Mouse (Mus musculus): Measurements from ENCODE around the gene Btrc. TPM values are rescaled to one million over a fixed set of nuclear protein-coding genes. Genes with fewer than 3 reads are reported as not detected.

Btrc gene
- total and polyA plus RNA-seq, 3 experiments, result 11.0 to 20.7 (median 14.0) TPM

GRCm38 (mm10) chr19:45458702-45459101 lies 95.2 kb downstream of the Btrc start:
- Histone ChIP-seq H3K36me3 (replicated peaks in 1 of 2; ENCODE audit: control insufficient read depth in 1 of 2, insufficient read depth in 1 of 2, low read length in 1 of 2) (peaks cover 0 to 5% of the 10 kb centered on the region in 2 experiments), H3K4me1 (ENCODE audit: control insufficient read depth in 1 of 2, insufficient read depth in 2 of 2) (peaks cover 0 to 8% of the 10 kb centered on the region in 2 experiments; a peak in 1 of 4 replicates), H3K9me3 (replicated peaks; ENCODE audit: low read length) (no peaks in the 10 kb centered on the region), H3K4me3 (replicated peaks in 1 of 3; ENCODE audit: low read depth in 2 of 3, low read length in 2 of 3, poor library complexity in 1 of 3) (no peak overlapping the region), H3K27me3 (replicated peaks) (no peaks in the 10 kb centered on the region), H3K79me2 (replicated peaks; ENCODE audit: control insufficient read depth, extremely low read depth, insufficient read depth, poor library complexity, severe bottlenecking) (no peaks in the 10 kb centered on the region), H3K27ac (ENCODE audit: insufficient read depth, low read depth) (no peak overlapping the region), H3K9ac (ENCODE audit: insufficient read depth, low read depth) (no peak overlapping the region), H3K4me2 (ENCODE audit: insufficient read depth, low read depth, poor library complexity, severe bottlenecking) (no peak overlapping the region)
- DNase-seq (ENCODE audit: extremely low read depth), result peak; percentile 14
- TF ChIP-seq POLR2AphosphoS2 (IDR thresholded peaks at IDR 0.05; ENCODE audit: low read depth, low read length) (no peak), JUND (conservative IDR thresholded peaks at IDR 0.05; ENCODE audit: low read depth, low read length) (no peak), TBP (conservative IDR thresholded peaks at IDR 0.05; ENCODE audit: low read depth, low read length) (no peak), MYC (IDR thresholded peaks at IDR 0.05; ENCODE audit: low read depth, low read length) (no peak), CHD1 (IDR thresholded peaks at IDR 0.05; ENCODE audit: low read depth, low read length) (no peak)
- in situ Hi-C loops (cut with MboI; ENCODE audit: low pct_ligation_motif_present, low pct_unique_long_range_greater_than_20kb, low sequenced_read_pairs), result no loop called here
- dilution Hi-C loops (cut with MboI; ENCODE audit: extremely low pct_ligation_motif_present, extremely low pct_unique_long_range_greater_than_20kb, low sequenced_read_pairs), result no loop called here

- H3K9ac ChIP-seq (ENCODE audit: insufficient read depth, low read depth), result no peak overlapping the region
- in situ Hi-C loops (cut with MboI; ENCODE audit: low pct_ligation_motif_present, low pct_unique_long_range_greater_than_20kb, low sequenced_read_pairs) (no loop called here), dilution Hi-C loops (cut with MboI; ENCODE audit: extremely low pct_ligation_motif_present, extremely low pct_unique_long_range_greater_than_20kb, low sequenced_read_pairs) (no loop called here)
- H3K9me3 ChIP-seq (replicated peaks; ENCODE audit: low read length), result no peaks in the 10 kb centered on the region
- no peak for TF ChIP-seq BHLHE40 (IDR thresholded peaks at IDR 0.05; ENCODE audit: low read depth, low read length)
- no peak for TF ChIP-seq ZKSCAN1 (IDR thresholded peaks at IDR 0.05; ENCODE audit: borderline replicate concordance, low read depth, low read length)
- no peak for TF ChIP-seq CHD1 (IDR thresholded peaks at IDR 0.05; ENCODE audit: low read depth, low read length)
- no peak for TF ChIP-seq TCF12 (IDR thresholded peaks at IDR 0.05; ENCODE audit: low read depth, low read length)
- no peak for TF ChIP-seq CHD2 (IDR thresholded peaks at IDR 0.05; ENCODE audit: low read length)
- no peak for TF ChIP-seq NELFE (IDR thresholded peaks at IDR 0.05; ENCODE audit: low read depth, low read length)
- no peak for TF ChIP-seq SIN3A (IDR thresholded peaks at IDR 0.05; ENCODE audit: low read length)
- H3K27me3 ChIP-seq (replicated peaks), result no peaks in the 10 kb centered on the region
- H3K79me2 ChIP-seq (replicated peaks; ENCODE audit: control insufficient read depth, extremely low read depth, insufficient read depth, poor library complexity, severe bottlenecking), result no peaks in the 10 kb centered on the region
- peaks cover 0 to 5% of the 10 kb centered on the region in 2 experiments for H3K36me3 ChIP-seq (replicated peaks in 1 of 2; ENCODE audit: control insufficient read depth in 1 of 2, insufficient read depth in 1 of 2, low read length in 1 of 2)
- no peak overlapping the region for H3K27ac ChIP-seq (ENCODE audit: insufficient read depth, low read depth)
- DNase-seq (ENCODE audit: extremely low read depth), result no peak
- H3K4me3 ChIP-seq (replicated peaks in 1 of 3; ENCODE audit: low read depth in 2 of 3, low read length in 2 of 3, poor library complexity in 1 of 3), result no peak overlapping the region
- peaks cover 0 to 8% of the 10 kb centered on the region in 2 experiments; a peak in 1 of 4 replicates for H3K4me1 ChIP-seq (ENCODE audit: control insufficient read depth in 1 of 2, insufficient read depth in 2 of 2)
- no peak overlapping the region for H3K4me2 ChIP-seq (ENCODE audit: insufficient read depth, low read depth, poor library complexity, severe bottlenecking)
These were observed 96.6 kb downstream of the Btrc start for GRCm38 (mm10) chr19:45459931-45460665.

Data from CH12.LX (cell line).